Mouse (Mus musculus) forebrain, embryonic 15.5 days (tissue): Measurements from ENCODE around the gene Lrrc55. TPM values are rescaled to one million over a fixed set of nuclear protein-coding genes. Genes with fewer than 3 reads are reported as not detected.

Experiments used
- ATAC-seq: fragments of 200-750 bp; cut with Nextera tagmentation; replicated peaks from 2 replicates; pipeline ENCODE4 v1.8.0; 2017; ENCODE audit warnings: mild to moderate bottlenecking, moderate TSS enrichment, moderate library complexity
- H3K27ac ChIP-seq: fragments of 300-500 bp; sonication (generic); replicated peaks from 2 replicates; pipeline ENCODE4 v1.5.1; 2015; ENCODE audit warnings: mild to moderate bottlenecking, inconsistent platforms
- H3K27me3 ChIP-seq: fragments of 300-500 bp; sonication (generic); 2 replicates; pipeline ENCODE4 v1.6.1; 2015; ENCODE audit warnings: inconsistent platforms
- H3K36me3 ChIP-seq: fragments of 300-500 bp; sonication (generic); 2 replicates; pipeline ENCODE4 v1.6.1; 2015; ENCODE audit warnings: mild to moderate bottlenecking, inconsistent platforms
- H3K4me1 ChIP-seq: fragments of 300-500 bp; sonication (generic); 2 replicates; pipeline ENCODE4 v1.6.1; 2015; ENCODE audit warnings: inconsistent platforms
- H3K4me2 ChIP-seq: fragments of 300-500 bp; sonication (generic); replicated peaks from 2 replicates; pipeline ENCODE4 v1.6.1; 2015; ENCODE audit warnings: mild to moderate bottlenecking, inconsistent platforms
- H3K4me3 ChIP-seq: fragments of 300-500 bp; sonication (generic); 2 replicates; pipeline ENCODE4 v1.5.1; 2015; ENCODE audit warnings: mild to moderate bottlenecking, inconsistent platforms
- H3K9ac ChIP-seq: fragments of 300-500 bp; sonication (generic); replicated peaks from 2 replicates; pipeline ENCODE4 v1.6.1; 2015; ENCODE audit warnings: mild to moderate bottlenecking, inconsistent platforms
- H3K9me3 ChIP-seq: fragments of 300-500 bp; sonication (generic); 2 replicates; pipeline ENCODE4 v1.6.1; 2016; ENCODE audit warnings: inconsistent platforms
- WGBS: fragments of 180-500 bp; shearing (Covaris S2); methylation state at CpG from one replicate; pipeline ENCODE4 v1.1.7; 2015; ENCODE audit warnings: mixed read lengths; 5-methylcytosine and 5-hydroxymethylcytosine counted together
- polyA plus RNA-seq: library from polyadenylated mRNA; unstranded; fragments of >200 nt; fragmentation: Nextera tagmentation; extraction: Ambion mirVana; gene quantifications from 2 replicates; pipeline ENCODE4 v1.2.1, GENCODE M21; 2015

The Lrrc55 gene
- polyA plus RNA-seq, 1 experiment from 2014 or later = 10.5 TPM

- Histone ChIP-seq H3K9ac (no peak overlapping the region), H3K27ac (no peak overlapping the region), H3K4me1 (no peaks in the 10 kb centered on the region), H3K4me2 (no peak overlapping the region), H3K4me3 (no peak overlapping the region), H3K27me3 (no peaks in the 10 kb centered on the region), H3K36me3 (no peaks in the 10 kb centered on the region), H3K9me3 (no peaks in the 10 kb centered on the region)
- WGBS = 34% methylated on average over 5 of the region's 5 CpGs
- ATAC-seq = peak; percentile 75
Measured at GRCm38 (mm10) chr2:85123187-85123868, 73.7 kb downstream of the Lrrc55 start.

Other genes with a start within 250 kb of the Lrrc55 start
- gene Prg2, start 216.7 kb downstream of the Lrrc55 start, polyA plus RNA-seq = 0.31 TPM in 1 of 2 replicates, not detected in the other
- not detected in 2 replicates for gene Prg3, start 209.0 kb downstream of the Lrrc55 start, polyA plus RNA-seq
- 229 and 235 TPM in 2 replicates for gene Ssrp1, start 160.0 kb downstream of the Lrrc55 start, polyA plus RNA-seq
- 0.75 and 1.1 TPM in 2 replicates for gene P2rx3, start 159.7 kb downstream of the Lrrc55 start, polyA plus RNA-seq
- 22.0 and 29.2 TPM in 2 replicates for gene Tnks1bp1, start 149.2 kb downstream of the Lrrc55 start, polyA plus RNA-seq
- 19.3 and 19.7 TPM in 2 replicates for gene Aplnr, start 61.0 kb downstream of the Lrrc55 start, polyA plus RNA-seq
- gene Olfr987, start 142.1 kb upstream of the Lrrc55 start, polyA plus RNA-seq = not detected in 2 replicates
- not detected in 2 replicates for gene Olfr988, start 166.0 kb upstream of the Lrrc55 start, polyA plus RNA-seq
- gene Olfr992, start 212.3 kb upstream of the Lrrc55 start, polyA plus RNA-seq = not detected in 2 replicates
- not detected in 2 replicates for gene Olfr993, start 217.7 kb upstream of the Lrrc55 start, polyA plus RNA-seq
- gene Olfr994, start 239.3 kb upstream of the Lrrc55 start, polyA plus RNA-seq = not detected in 2 replicates
- gene Olfr995, start 246.4 kb upstream of the Lrrc55 start, polyA plus RNA-seq = not detected in 2 replicates